Comparison of ENCODE assay signal across 9 mouse cellular contexts in genomic region chr11:79805981-79806415, GRCm38 (mm10).
DNase-seq lines count a peak whose midpoint lies in the region; ATAC-seq and TF ChIP-seq lines count a peak whose summit lies in the region.
"Had no signal": no experiment of that assay in that cellular context is flagged by ENCODE, and none has a peak within 500 bp of the region (broad histone marks: within the 10 kb centered on the region; RNA-seq: fewer than 3 reads in every experiment).

No protein-coding gene starts in this region.

- no peak for TF ChIP-seq CTCF in liver, postnatal 0 days (IDR thresholded peaks at IDR 0.05; ENCODE audit: low read depth)
- TF ChIP-seq CTCF in kidney, adult 2 months (conservative IDR thresholded peaks at IDR 0.05; ENCODE audit: insufficient read depth, insufficient read length, low read depth, low read length): no peak

- peak overlapping the region; percentile 52; the same call in 1 of the 2 replicates for H3K27ac ChIP-seq in liver, embryonic 11.5 days (ENCODE audit: low read depth, low read length)
- no peak overlapping the region for H3K27ac ChIP-seq in liver, postnatal 0 days (ENCODE audit: low read depth)
- no peak overlapping the region for H3K27ac ChIP-seq in kidney, adult 2 months (ENCODE audit: insufficient read depth, low read depth, low read length)
- peak overlapping the region; percentile 63 for H3K27ac ChIP-seq in neural tube, embryonic 15.5 days (replicated peaks)

- no peak for DNase-seq in liver, embryonic 11.5 days (ENCODE audit: low spot score)
- DNase-seq in liver, postnatal 0 days: no peak
- DNase-seq in gastrocnemius, postnatal 4 days (ENCODE audit: low spot score in 2 of 2): peak; percentile 60 to 81
- DNase-seq in kidney, adult 2 months: peak; percentile 34
- DNase-seq in cerebellum, postnatal 36 days: no peak

- no peak for ATAC-seq in liver, embryonic 11.5 days (replicated peaks; ENCODE audit: low FRiP score)
- no peak for ATAC-seq in liver, postnatal 0 days
- ATAC-seq in neural tube, embryonic 15.5 days (ENCODE audit: low FRiP score): no peak
- no peak for ATAC-seq in monocyte, adult 5-6 weeks (replicated peaks; ENCODE audit: insufficient number of reproducible peaks, low FRiP score, low TSS enrichment, poor library complexity, severe bottlenecking)
- ATAC-seq in CD4-positive, CD25-positive, alpha-beta regulatory T cell, adult 4 months: no peak

- 65% methylated on average over 10 of the region's 10 CpGs for WGBS in liver, embryonic 11.5 days
- 81% methylated on average over 10 of the region's 10 CpGs for WGBS in liver, postnatal 0 days (ENCODE audit: insufficient replicate concordance)
- 63% methylated on average over 10 of the region's 10 CpGs for WGBS in kidney, adult 2 months
- 40% methylated on average over 10 of the region's 10 CpGs for WGBS in neural tube, embryonic 15.5 days

- H3K4me3 ChIP-seq in liver, embryonic 11.5 days (ENCODE audit: low read depth, low read length): no peak overlapping the region
- H3K4me3 ChIP-seq in liver, postnatal 0 days (ENCODE audit: low read depth, low read length): no peak overlapping the region
- H3K4me3 ChIP-seq in kidney, adult 2 months (ENCODE audit: insufficient read depth, low read depth, low read length): no peak overlapping the region
- no peak overlapping the region for H3K4me3 ChIP-seq in neural tube, embryonic 15.5 days (replicated peaks)

- no peak overlapping the region for H3K4me2 ChIP-seq in liver, embryonic 11.5 days
- no peak overlapping the region for H3K4me2 ChIP-seq in liver, postnatal 0 days (ENCODE audit: low read depth, low read length)
- H3K4me2 ChIP-seq in neural tube, embryonic 15.5 days: no peak overlapping the region

- H3K27me3 ChIP-seq in liver, embryonic 11.5 days (replicated peaks; ENCODE audit: control insufficient read depth, insufficient read depth, low read length): no peaks in the 10 kb centered on the region; the same call in 1 of the 2 replicates
- no peaks in the 10 kb centered on the region for H3K27me3 ChIP-seq in liver, postnatal 0 days (ENCODE audit: insufficient read depth, low read length)
- H3K27me3 ChIP-seq in kidney, adult 2 months (replicated peaks; ENCODE audit: control insufficient read depth, insufficient read depth, low read length): no peaks in the 10 kb centered on the region
- H3K27me3 ChIP-seq in neural tube, embryonic 15.5 days (replicated peaks): no peaks in the 10 kb centered on the region

- TF ChIP-seq POLR2A in kidney, adult 2 months (IDR thresholded peaks at IDR 0.05; ENCODE audit: low read depth, low read length): no peak

- TF ChIP-seq EP300 in liver, postnatal 0 days (IDR thresholded peaks at IDR 0.05; ENCODE audit: low read depth): no peak

- peaks cover 3% of the 10 kb centered on the region; the same call in 1 of the 2 replicates for H3K4me1 ChIP-seq in liver, embryonic 11.5 days (replicated peaks; ENCODE audit: control insufficient read depth, insufficient read depth, low read length)
- peaks cover 4% of the 10 kb centered on the region; the same call in 1 of the 2 replicates for H3K4me1 ChIP-seq in liver, postnatal 0 days (ENCODE audit: insufficient read depth)
- H3K4me1 ChIP-seq in kidney, adult 2 months (ENCODE audit: control insufficient read depth, insufficient read depth, low read length): no peaks in the 10 kb centered on the region
- H3K4me1 ChIP-seq in neural tube, embryonic 15.5 days: peaks cover 30% of the 10 kb centered on the region

- no peak overlapping the region for H3K9ac ChIP-seq in liver, embryonic 11.5 days (ENCODE audit: low read depth, low read length)
- no peak overlapping the region for H3K9ac ChIP-seq in liver, postnatal 0 days (replicated peaks)
- H3K9ac ChIP-seq in neural tube, embryonic 15.5 days (replicated peaks): no peak overlapping the region

- H3K36me3 ChIP-seq in liver, embryonic 11.5 days (ENCODE audit: control insufficient read depth, insufficient read depth, low read length): no peaks in the 10 kb centered on the region
- no peaks in the 10 kb centered on the region for H3K36me3 ChIP-seq in liver, postnatal 0 days (replicated peaks; ENCODE audit: insufficient read depth, low read length)
- H3K36me3 ChIP-seq in kidney, adult 2 months (ENCODE audit: control insufficient read depth, insufficient read depth, low read length): no peaks in the 10 kb centered on the region
- H3K36me3 ChIP-seq in neural tube, embryonic 15.5 days: no peaks in the 10 kb centered on the region
- H3K36me3 ChIP-seq: G1E had no signal

- no peaks in the 10 kb centered on the region for H3K9me3 ChIP-seq in liver, embryonic 11.5 days (ENCODE audit: control insufficient read depth, low read length)
- H3K9me3 ChIP-seq in liver, postnatal 0 days (ENCODE audit: low read length): peaks cover 5% of the 10 kb centered on the region; the same call in 1 of the 2 replicates
- no peaks in the 10 kb centered on the region for H3K9me3 ChIP-seq in neural tube, embryonic 15.5 days (replicated peaks)

Comparison
In these comparisons a context has a peak if more than half of its experiments do, and no peak if none do; other contexts are left out.
1. H3K27ac ChIP-seq: peak in liver, embryonic 11.5 days (single experiment) and neural tube, embryonic 15.5 days (single experiment); none in liver, postnatal 0 days (single experiment) and kidney, adult 2 months (single experiment).
2. DNase-seq: peak in gastrocnemius, postnatal 4 days (2 of 2) and kidney, adult 2 months (single experiment); none in liver, embryonic 11.5 days (single experiment), liver, postnatal 0 days (single experiment) and cerebellum, postnatal 36 days (0 of 2).